Mouse (Mus musculus): ENCODE data around the gene Sccpdh. TPM values are rescaled to one million over a fixed set of nuclear protein-coding genes. Genes with fewer than 3 reads are reported as not detected.
"Not testable (repeated sequence)": the region's sequence is repeated elsewhere in the genome, so short reads cannot be mapped to it uniquely, and the experiment has no call there.

The Sccpdh gene
- total RNA-seq (2017): 2.3 and 9.4 TPM in 2 replicates

- peak; percentile 49 for ATAC-seq (ENCODE audit: extremely low read depth, insufficient number of reproducible peaks, low FRiP score, poor library complexity, severe bottlenecking)
Measured at GRCm38 (mm10) chr1:179668013-179668805, at the start of gene Sccpdh. TSS of gene Sccpdh (plus strand) at chr1:179668210.

- ATAC-seq (ENCODE audit: extremely low read depth, insufficient number of reproducible peaks, low FRiP score, poor library complexity, severe bottlenecking): no peak
Measured at GRCm38 (mm10) chr1:179622665-179623064, 45.3 kb upstream of the Sccpdh start.

- ATAC-seq (ENCODE audit: extremely low read depth, insufficient number of reproducible peaks, low FRiP score, poor library complexity, severe bottlenecking): 0 out of 2 replicates have a peak, but pooled peaks have one; percentile 33
Measured at GRCm38 (mm10) chr1:179623657-179624056, 44.4 kb upstream of the Sccpdh start.

GRCm38 (mm10) chr1:179624354-179624753, 43.7 kb upstream of the Sccpdh start:
- ATAC-seq (ENCODE audit: extremely low read depth, insufficient number of reproducible peaks, low FRiP score, poor library complexity, severe bottlenecking): peak; percentile 70; the same call in 1 of the 2 replicates

GRCm38 (mm10) chr1:179627855-179628254, 40.2 kb upstream of the Sccpdh start:
- ATAC-seq (ENCODE audit: extremely low read depth, insufficient number of reproducible peaks, low FRiP score, poor library complexity, severe bottlenecking): no peak

GRCm38 (mm10) chr1:179628438-179629106, 39.4 kb upstream of the Sccpdh start:
- ATAC-seq (ENCODE audit: extremely low read depth, insufficient number of reproducible peaks, low FRiP score, poor library complexity, severe bottlenecking): no peak

GRCm38 (mm10) chr1:179629276-179629675, 38.7 kb upstream of the Sccpdh start:
- ATAC-seq (ENCODE audit: extremely low read depth, insufficient number of reproducible peaks, low FRiP score, poor library complexity, severe bottlenecking): no peak

GRCm38 (mm10) chr1:179632746-179633413, 35.1 kb upstream of the Sccpdh start:
- ATAC-seq (ENCODE audit: extremely low read depth, insufficient number of reproducible peaks, low FRiP score, poor library complexity, severe bottlenecking): no peak

GRCm38 (mm10) chr1:179633414-179633752, 34.6 kb upstream of the Sccpdh start:
- ATAC-seq (ENCODE audit: extremely low read depth, insufficient number of reproducible peaks, low FRiP score, poor library complexity, severe bottlenecking): peak; percentile 55; the same call in 1 of the 2 replicates

- ATAC-seq (ENCODE audit: extremely low read depth, insufficient number of reproducible peaks, low FRiP score, poor library complexity, severe bottlenecking): no peak
Measured at GRCm38 (mm10) chr1:179634159-179634558, 33.9 kb upstream of the Sccpdh start.

GRCm38 (mm10) chr1:179642726-179643125, 25.3 kb upstream of the Sccpdh start:
- no peak for ATAC-seq (ENCODE audit: extremely low read depth, insufficient number of reproducible peaks, low FRiP score, poor library complexity, severe bottlenecking)

- ATAC-seq (ENCODE audit: extremely low read depth, insufficient number of reproducible peaks, low FRiP score, poor library complexity, severe bottlenecking): no peak
Measured at GRCm38 (mm10) chr1:179644151-179644550, 23.9 kb upstream of the Sccpdh start.

GRCm38 (mm10) chr1:179645101-179645979, 22.7 kb upstream of the Sccpdh start:
- peak; percentile 74 for ATAC-seq (ENCODE audit: extremely low read depth, insufficient number of reproducible peaks, low FRiP score, poor library complexity, severe bottlenecking)

- ATAC-seq (ENCODE audit: extremely low read depth, insufficient number of reproducible peaks, low FRiP score, poor library complexity, severe bottlenecking): no peak
Measured at GRCm38 (mm10) chr1:179645980-179646268, 22.1 kb upstream of the Sccpdh start.

- ATAC-seq (ENCODE audit: extremely low read depth, insufficient number of reproducible peaks, low FRiP score, poor library complexity, severe bottlenecking): not testable (repeated sequence)
Measured at GRCm38 (mm10) chr1:179648678-179649077, 19.3 kb upstream of the Sccpdh start.

GRCm38 (mm10) chr1:179649324-179649723, 18.7 kb upstream of the Sccpdh start:
- no peak for ATAC-seq (ENCODE audit: extremely low read depth, insufficient number of reproducible peaks, low FRiP score, poor library complexity, severe bottlenecking)

- no peak for ATAC-seq (ENCODE audit: extremely low read depth, insufficient number of reproducible peaks, low FRiP score, poor library complexity, severe bottlenecking)
Measured at GRCm38 (mm10) chr1:179650284-179650683, 17.7 kb upstream of the Sccpdh start.

- no peak for ATAC-seq (ENCODE audit: extremely low read depth, insufficient number of reproducible peaks, low FRiP score, poor library complexity, severe bottlenecking)
Measured at GRCm38 (mm10) chr1:179651224-179651623, 16.8 kb upstream of the Sccpdh start.

GRCm38 (mm10) chr1:179663065-179663464, 4.9 kb upstream of the Sccpdh start:
- no peak for ATAC-seq (ENCODE audit: extremely low read depth, insufficient number of reproducible peaks, low FRiP score, poor library complexity, severe bottlenecking)
